Mouse (Mus musculus) fibroblast of lung, adult 2 months (primary cell): ENCODE results near the gene Pgghg.
"Not testable (repeated sequence)": the region's sequence is repeated elsewhere in the genome, so short reads cannot be mapped to it uniquely, and the experiment has no call there.

Source experiments
- DNase-seq: peaks from one replicate; pipeline ENCODE4 v3.0.0-alpha.2; 2011; ENCODE audit warnings: low read depth

The Pgghg gene

DNA sequence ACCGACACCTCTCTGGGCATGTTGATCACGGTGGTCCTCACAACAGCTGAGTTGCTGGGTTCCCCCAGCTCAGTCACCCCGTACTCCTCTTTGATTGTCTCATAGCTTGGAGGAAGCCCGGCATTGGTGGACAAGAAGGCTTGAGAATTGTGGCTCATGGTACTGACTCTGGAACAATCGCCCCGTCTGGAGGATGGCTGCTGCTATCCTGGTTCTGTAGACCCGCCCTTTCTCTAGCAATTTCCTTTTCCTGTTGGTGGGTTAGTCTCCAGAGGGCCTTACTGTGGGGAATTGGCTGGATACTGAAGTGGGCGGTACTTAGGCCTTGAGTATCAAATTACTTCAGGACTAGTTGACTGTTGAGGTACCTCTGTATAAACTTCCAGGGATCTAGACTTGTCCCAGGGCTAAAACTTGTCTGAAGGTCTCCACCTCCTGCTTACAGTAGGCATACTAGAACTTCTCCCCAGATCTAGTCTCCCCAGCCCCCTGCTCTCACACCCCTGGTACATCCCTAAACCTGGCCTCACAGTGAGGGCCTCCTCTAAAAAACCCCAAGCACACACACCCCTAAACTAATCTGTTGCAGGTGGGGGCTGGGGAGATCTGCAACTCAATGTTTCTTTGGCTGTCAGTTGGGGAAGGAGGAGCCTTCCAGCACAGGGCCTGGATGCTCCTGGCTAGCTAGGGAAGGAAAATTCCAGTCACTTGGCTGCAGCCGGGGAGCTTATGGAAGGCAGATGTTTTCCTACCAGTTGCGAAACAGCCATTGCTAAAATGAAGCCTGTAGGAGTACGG, 14.8 kb downstream of the Pgghg start, which contains the start of the genes Gm45717 and Ifitm2:
Gene Gm45717 (minus strand): TSS at position 180 of the 798 bp plus-strand sequence.
Gene Ifitm2 (minus strand): TSS at position 230 of the 798 bp plus-strand sequence.
- peak; percentile 96 for DNase-seq

DNA sequence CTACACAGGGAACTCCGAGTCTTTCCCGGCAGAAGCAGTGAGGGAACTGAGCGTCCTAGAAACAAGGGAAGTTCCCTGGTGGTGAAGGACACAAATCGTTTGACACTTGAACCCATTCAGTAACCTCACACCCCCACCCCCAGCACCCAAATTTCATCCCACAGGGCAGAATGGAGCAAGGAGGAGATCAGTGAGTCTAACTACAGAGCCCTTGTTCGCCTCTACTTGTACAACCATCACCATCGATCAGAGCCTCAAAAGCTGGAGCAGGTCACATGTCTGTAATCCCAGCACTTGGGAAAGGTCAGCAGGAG, 15.3 kb downstream of the Pgghg start:
- DNase-seq = no peak

DNA sequence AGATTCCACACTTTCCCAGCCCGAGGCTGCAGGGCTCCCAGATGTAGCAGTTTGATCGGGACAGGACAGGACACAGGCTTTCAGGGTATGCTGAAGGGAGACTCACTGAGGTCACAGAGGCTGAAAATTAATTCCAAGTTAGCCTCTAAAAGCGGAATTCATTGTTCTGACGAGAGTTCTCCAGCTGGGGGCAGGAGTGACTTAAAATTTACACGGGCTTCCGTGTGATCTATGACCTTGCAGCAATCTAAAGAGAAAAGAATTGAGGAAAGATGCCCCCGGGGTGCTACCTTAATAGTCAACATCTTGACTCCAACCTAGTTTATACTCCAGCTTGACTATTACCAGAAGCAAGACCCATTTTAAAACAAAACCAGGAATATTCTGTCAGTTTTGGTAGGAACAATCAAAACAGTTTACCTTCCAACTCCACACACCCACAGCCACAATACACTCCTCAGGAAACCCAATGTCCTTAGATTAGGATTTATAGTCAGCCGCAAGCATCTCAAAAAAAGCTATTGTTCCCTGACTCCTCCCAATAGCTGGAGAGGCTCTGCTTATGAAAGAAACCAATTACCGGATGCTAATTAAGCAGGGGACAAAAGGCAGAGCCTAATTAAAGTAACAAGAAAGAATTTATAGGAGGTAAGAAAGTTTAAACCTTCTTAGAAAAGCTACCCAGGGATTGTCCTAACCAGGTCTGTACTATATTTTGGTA, 18.1 kb downstream of the Pgghg start:
- DNase-seq = no peak

DNA sequence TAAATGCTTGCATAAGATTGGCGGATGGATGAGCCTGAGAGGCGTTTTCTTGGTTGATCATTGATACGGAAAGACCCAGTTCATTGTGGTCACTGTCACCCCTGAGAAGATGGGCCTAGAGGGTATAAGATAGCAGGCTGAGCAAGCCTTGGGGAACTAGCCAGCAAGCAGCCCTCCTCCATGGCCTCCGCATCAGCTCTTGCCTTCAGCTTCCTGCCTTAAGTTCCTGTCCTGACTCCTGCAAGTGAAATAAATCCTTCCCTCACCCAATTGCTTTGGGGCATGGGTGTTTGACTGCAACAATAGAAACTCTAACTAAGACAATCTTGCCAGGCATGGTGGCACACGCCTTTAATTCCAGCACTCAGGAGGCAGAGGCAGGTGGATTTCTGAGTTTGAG, 18.8 kb downstream of the Pgghg start:
- no peak for DNase-seq

DNA sequence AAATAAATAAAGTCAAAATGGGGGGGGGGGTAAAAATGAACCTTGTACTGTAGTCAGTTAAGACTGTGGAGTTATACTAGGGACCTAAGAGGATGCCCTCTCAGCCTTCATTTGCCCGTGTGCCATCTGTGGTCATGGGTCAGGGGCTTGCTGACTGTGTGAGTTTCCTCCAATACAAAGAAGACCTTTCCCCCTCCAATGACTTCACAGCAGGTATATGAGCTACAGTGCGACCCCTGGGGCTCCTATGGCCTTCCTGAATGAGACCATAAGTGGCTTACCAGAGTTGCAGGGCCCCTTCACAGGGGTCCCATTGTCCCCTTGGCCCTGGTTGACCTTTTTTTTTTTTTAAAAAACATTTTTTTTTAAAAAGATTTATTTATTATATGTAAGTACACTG, 20.2 kb downstream of the Pgghg start:
- DNase-seq = no peak

DNA sequence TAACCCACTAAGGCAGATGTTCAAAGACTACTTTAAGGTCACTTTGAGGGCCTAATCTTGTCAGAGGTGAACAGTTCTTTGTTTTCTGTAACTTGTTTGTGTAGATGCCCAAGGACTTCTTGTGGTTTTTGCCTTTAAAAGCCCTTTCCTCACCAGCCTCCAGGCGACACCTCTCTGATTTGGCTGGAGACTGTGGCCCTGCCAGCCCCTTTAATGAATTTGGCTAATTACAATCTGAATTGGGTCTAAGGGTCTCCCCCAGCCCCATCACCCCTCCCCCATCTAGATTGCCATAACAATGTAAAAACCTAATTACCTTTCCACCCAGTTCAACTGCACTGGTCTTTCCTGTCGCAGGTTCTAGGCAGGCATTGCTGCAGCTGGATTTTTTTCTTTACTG, 21.5 kb downstream of the Pgghg start:
- no peak for DNase-seq

DNA sequence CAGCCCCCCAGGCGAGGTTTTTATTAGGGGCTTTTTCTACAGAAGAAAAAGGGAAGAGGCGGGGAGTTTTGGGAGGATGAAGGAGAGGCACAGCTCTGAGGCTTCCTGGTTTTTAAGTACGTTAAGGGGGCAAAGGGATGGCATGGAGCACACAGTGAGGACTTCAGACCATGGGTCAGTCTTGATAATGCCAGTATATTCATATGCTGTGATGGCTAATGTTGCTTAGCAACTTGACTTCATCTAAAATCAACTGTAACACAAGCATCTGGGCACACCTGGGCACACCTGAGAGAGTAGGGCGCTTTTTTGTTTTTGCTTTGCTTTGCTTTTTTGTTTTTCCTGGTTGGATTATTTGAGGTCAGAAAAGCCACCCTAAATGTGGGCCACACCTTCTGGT, 25.7 kb downstream of the Pgghg start, which contains the start of gene Ifitm1:
Gene Ifitm1 (plus strand): TSS at position 301 of the 400 bp plus-strand sequence.
- no peak for DNase-seq

DNA sequence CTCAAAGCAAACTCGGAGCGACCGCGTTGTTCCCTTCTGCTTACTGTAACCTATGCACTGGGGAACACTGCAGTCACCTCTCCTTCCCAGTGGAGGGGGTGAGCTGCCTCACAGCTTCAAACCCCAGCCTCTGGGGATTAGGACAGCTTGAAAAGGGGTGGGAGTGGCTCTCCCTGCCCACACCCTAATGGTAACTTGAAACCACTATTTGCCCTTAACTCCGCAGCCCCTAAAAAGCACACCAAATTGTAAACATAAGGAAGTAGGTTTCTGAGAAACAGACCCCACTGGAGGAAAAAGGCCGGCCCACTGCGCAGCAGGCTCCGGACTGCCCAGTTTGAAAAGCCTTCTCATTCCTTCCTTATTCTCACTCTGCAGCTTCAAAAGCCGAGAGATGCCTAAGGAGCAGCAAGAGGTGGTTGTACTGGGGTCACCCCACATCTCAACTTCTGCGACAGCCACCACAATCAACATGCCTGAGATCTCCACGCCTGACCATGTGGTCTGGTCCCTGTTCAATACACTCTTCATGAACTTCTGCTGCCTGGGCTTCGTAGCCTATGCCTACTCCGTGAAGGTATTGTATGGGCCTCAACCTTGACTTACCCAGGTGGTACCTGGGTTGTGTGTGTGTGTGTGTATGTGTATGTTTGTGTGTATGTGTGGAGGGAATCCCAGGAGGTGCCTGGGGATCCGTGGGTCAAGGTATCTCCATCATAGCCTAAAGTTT, 26.8 kb downstream of the Pgghg start:
- no peak for DNase-seq

DNA sequence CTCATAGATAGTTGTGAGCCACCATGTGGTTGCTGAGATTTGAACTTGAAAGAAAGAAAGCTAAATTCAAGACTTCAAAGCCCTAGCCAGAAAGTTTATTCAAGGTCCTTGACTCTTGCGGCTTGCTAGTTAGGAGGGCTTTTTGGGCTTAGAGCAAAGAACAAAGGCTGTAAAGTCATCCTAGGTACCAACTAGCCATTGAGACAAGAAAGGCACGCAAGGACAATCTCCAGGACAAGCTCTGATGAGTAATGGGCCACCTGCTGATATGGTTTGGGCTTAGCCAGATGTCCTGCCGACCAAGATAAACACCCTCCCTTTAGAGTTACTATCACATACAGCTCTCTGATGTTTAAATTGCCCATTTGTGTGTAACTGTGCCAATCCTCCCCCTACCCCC, 27.5 kb downstream of the Pgghg start:
- not testable (repeated sequence) for DNase-seq

DNA sequence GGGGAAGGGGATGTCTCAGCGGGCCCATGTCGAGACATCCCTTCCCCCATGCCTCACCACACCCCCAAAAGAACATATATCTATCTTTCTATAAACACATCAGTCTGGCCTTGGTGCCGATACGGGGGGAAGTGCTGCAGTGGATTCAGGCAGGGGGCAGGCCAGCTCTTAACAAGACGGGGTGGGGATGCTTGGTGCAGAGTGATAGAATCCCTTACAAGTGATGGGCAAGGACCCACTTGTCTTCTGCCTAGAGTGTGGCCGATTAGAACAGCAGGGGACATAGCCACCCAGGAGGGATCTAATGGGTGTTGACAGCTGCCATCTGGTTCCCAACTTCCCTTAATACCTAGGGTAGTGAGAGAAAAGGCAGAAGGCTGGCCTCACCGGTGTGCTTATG, 29.7 kb downstream of the Pgghg start:
- no peak for DNase-seq

DNA sequence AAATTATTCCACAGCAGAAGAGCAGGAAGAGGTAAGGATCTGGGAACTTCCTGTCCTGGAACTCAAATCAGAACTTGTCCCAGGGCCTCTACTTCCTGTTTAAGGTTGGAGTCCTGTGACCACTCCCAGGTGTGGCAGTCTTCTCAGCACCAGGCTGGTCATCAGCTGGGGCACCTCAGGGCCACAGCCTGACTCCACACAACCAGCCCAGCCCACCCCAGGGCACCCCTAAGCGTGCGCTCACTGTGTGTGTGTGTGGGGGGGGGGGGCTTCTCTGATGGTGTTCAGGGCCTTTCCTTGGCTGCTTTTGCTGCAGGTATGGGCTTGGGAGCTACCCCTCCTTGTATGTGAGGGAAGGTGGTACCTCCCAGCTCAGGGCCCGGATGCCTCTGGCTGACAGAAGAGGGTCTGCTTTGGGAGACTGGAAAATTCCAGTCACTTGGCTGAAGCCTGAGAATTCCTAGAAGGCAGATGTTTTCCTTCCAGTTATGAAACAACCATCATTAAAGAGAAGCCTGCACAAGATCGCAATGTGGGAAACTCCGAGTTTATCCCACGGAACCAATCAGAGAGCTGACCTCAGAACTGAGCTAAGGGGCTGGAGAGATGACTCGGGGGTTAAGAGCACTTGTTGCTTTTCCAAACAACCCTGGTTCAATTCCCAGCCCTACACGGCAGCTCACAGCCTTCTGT, 30.4 kb downstream of the Pgghg start:
- DNase-seq = no peak

DNA sequence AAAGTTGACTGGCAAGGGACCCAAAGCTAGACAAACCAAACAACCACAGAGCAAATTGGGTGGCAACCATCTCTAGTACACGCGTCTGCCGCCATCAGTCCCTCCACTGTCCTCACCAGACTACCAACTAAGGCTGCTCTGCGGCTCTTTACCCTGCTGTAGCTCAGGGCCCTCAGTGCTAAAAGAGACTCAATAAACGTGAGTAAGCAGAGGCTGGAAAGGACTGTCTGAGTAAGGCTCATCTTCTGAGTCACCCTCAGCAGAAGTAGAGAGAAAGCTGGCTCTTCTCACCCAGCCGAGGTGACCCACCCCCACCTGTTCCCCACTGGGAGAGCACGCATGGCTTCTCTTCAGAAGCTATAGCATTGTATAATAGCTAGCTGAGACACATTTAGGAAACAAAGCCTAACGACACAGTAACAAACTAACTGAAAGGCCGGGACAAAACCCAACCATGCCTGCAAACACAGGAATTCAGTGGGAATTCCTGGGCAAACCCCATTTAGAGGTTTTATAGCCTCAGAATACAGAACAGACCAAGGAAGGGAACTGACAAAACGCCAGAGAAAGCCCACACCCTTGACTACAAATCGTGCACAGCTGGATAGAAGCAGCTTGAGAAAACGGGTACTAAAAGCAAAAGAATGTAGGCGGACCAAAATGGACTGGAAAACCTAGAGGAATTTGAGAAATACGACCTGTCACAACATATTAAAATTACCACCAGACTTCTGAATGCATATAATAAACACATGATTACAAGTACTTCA, 32.4 kb downstream of the Pgghg start:
- DNase-seq = no peak

DNA sequence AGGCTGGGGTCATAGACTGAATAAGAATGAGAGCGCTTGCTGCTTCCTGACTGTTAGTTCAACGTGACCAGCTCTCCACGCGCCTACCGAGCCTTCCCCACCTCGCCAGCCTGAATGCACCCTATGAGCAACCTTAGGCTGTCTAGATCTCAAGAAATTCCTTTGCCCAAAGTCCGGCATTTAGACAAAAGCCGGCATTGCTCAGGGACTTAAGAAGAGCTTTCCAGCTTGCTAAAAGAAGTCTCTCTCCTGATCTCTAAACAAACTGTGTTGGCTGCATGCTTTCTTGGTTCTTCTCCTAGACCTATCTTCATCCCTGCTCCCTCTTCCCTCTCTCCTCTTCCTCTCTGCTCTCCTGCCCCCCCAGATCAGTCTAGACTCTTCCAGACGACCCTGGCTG, 33.7 kb downstream of the Pgghg start:
- no peak for DNase-seq

DNA sequence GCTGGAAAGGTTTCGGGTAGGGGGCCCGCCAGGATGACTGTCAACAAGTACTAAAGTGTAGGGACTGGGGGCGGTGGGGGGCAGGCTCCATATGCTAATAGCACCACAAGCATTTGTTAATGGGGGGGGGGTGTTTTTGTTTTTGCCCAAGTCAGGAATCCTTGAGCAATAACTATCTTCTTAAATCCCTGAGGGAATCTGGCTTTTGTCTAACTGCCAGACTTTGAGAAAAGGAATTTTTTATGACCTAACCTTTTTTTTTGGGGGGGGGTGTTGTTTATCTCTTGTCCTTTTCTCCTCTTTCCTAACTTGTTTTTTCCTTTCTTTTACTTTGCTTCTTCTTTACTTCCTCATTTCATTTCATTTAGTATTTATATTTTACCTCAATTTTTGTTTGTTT, 34.3 kb downstream of the Pgghg start:
- no peak for DNase-seq

DNA sequence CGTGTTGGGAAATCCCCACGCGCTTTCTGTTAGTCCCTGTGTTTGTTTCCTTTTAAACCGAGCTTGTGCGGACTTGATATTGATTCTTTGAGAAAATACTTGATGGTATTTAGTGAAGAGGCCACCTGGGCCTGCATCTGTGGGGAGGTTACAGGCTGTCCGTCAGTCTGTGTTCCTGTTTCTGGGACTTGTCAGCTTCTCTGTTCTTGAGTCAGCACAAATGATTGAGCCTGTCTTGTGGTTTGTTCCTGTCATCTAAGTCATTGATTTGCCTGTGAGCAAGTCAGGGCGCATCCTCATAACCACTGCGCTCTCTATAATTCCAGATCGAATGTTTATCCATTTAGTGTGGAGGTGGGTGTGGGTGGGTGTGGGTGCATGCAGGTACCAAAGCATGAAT, 35.5 kb downstream of the Pgghg start:
- not testable (repeated sequence) for DNase-seq

DNA sequence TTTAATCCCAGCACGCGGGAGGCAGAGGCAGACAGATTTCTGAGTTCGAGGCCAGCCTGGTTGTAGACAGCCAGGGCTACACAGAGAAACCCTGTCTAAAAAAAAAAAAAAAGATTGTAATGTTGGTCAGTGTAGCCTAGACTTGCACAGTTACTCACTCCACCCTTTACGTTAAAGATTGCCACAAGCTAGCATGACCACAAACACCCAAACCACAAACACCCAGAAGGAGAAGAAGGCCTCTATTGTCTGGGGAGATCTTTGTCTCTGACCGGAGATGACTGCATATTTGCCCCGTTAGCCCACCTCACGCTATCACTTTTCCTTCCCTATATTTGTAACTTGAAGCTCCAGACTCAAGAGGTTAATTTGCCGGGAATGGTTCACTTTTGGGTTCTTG, 40.5 kb downstream of the Pgghg start:
- DNase-seq = no peak

DNA sequence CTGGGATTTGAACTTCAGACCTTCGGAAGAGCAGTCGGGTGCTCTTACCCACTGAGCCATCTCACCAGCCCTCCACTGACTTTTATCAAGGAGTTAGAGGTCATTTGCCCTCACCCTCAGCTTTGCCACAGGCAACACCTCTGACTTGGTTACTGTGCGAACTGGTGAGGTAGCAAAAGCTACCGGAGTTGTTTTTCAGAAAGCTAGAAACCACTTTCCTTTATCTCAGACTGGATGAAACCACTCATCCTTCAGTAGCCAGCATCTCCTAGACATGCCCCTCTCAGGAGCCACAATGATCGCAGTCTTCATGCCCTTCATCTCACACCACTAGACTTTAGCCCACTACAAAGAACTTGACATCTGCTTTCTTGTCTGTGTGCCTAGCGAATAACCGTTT, 41.8 kb downstream of the Pgghg start:
- no peak for DNase-seq

DNA sequence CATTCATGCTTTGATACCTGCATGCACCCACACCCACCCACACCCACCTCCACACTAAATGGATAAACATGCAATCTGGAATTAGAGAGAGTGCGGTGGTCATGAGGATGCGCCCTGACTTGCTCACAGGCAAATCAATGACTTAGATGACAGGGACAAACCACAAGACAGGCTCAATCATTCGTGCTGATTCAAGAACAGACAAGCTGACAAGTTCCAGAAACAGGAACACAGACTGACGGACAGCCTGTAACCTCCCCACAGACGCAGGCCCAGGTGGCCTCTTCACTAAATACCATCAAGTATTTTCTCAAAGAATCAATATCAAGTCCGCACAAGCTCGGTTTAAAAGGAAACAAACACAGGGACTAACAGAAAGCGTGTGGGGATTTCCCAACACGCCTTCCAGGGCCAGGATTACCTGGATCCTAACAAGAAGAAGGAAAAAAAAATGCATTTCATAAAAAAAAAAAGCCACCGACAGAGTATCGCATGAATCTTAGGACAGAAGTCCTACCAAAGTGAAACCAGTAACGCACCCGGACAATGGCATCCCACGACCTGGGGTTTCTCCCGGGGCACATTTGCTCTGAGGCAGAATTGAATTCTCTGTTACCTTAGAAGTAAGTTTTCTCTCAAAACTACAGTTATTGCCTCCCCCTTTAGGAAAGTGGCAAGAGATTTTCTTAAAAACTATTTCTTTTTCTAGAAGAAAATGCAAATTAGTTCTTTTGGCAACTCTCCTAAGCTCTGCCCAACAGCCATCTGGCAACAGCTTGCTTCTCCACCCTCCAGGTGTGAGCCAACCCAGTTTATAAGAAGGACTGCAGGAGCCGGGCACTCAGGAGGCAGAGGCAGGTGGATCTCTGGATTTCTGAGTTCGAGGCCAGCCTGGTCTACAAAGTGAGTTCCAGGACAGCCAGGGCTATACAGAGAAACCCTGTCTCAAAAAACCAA, 46.3 kb downstream of the Pgghg start:
- DNase-seq = no peak

DNA sequence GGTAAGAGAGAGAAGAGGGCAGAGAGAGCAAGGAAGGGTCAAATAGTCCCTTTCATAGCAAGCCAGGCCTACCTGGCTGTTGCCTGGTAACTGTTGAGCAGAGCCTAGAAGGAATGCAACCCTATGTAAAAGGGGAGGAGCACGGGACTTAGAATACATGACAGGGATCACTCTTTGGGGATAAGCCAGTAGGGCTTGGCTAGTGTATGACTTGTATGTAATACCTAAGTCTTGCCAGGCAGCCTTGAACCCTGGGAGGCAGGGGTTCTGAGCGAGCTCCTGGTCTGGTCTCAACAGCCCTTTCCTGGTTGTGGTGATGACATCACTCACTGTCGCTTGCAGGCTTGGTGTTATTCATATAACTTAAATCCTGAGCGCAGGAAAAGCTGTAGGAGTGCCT, 47.8 kb downstream of the Pgghg start:
- no peak for DNase-seq

DNA sequence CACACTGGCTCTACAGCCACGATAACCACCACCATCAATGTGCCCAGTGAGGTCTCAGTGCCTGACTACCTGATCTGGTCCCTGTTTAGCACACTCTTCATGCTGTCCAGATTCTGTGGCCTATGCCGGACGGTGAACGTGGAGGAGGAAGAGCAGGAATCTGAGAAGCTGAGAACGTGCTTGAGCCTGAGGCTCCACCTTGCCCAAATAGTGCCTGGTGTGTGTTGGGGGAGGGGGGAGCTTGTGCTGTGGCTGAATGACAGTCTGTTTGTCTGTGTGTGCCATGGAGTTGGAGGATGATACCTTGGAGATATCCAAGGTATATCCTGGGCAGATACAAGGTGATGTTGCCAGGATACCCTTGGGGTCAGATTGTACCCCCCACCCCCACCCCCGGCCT, 49.0 kb downstream of the Pgghg start:
- DNase-seq = no peak
